ENCODE assay signal across 16 mouse cellular contexts in genomic region chr7:142369820-142370219, GRCm38 (mm10). TPM values are rescaled to one million over a fixed set of nuclear protein-coding genes. Genes with fewer than 3 reads are reported as not detected.
A peak's percentile ranks its signal among the peaks of the same experiment; 100 is the strongest.
DNase-seq lines count a peak whose midpoint lies in the region; ATAC-seq and TF ChIP-seq lines count a peak whose summit lies in the region.
"Had no signal": no experiment of that assay in that cellular context is flagged by ENCODE, and none has a peak within 500 bp of the region (broad histone marks: within the 10 kb centered on the region; RNA-seq: fewer than 3 reads in every experiment).

No protein-coding gene starts in this region.

- no peaks in the 10 kb centered on the region for H3K9me3 ChIP-seq in hindbrain, postnatal 0 days (ENCODE audit: low read length)
- H3K9me3 ChIP-seq: limb, embryonic 12.5 days; midbrain, embryonic 13.5 days had no signal

- TF ChIP-seq CTCF in hindbrain, postnatal 0 days (IDR thresholded peaks at IDR 0.05; ENCODE audit: low read depth), result no peak

- H3K4me2 ChIP-seq in hindbrain, postnatal 0 days (ENCODE audit: low read depth, low read length), result no peak overlapping the region
- H3K4me2 ChIP-seq: hindbrain, embryonic 14.5 days; limb, embryonic 12.5 days; midbrain, embryonic 13.5 days had no signal

- no peaks in the 10 kb centered on the region for H3K36me3 ChIP-seq in hindbrain, postnatal 0 days (ENCODE audit: insufficient read depth, low read length)
- H3K36me3 ChIP-seq: limb, embryonic 12.5 days had no signal

- DNase-seq in heart, adult 11 months, result peak; percentile 95
- no peak for DNase-seq in heart, postnatal 4 days
- peak; percentile 38 for DNase-seq in kidney, postnatal 36 days
- no peak for DNase-seq in kidney, adult 9 months
- peak; percentile 84 for DNase-seq in cerebellum, adult 9-11 months
- DNase-seq in lung, postnatal 25 days (ENCODE audit: low spot score), result peak; percentile 74
- DNase-seq in Muller cell, postnatal 12 days (ENCODE audit: inconsistent ontology term), result no peak
- no peak for DNase-seq in hindbrain, postnatal 0 days (ENCODE audit: low spot score)
- DNase-seq: layer of hippocampus, postnatal 36 days; lung, embryonic 14.5 days had no signal

- 0 out of 2 replicates have a peak, but pooled peaks cover 5% of the 10 kb centered on the region for H3K4me1 ChIP-seq in hindbrain, postnatal 0 days (ENCODE audit: insufficient read depth, low read length)

- H3K9ac ChIP-seq in hindbrain, postnatal 0 days (replicated peaks; ENCODE audit: low read length), result no peak overlapping the region
- H3K9ac ChIP-seq: hindbrain, embryonic 14.5 days; limb, embryonic 12.5 days; lung, embryonic 14.5 days; midbrain, embryonic 13.5 days had no signal

- H3K27me3 ChIP-seq in hindbrain, postnatal 0 days (ENCODE audit: insufficient read depth, low read length), result peaks cover 14% of the 10 kb centered on the region; the same call in 1 of the 2 replicates

- 75% methylated on average over 6 of the region's 6 CpGs for WGBS in hindbrain, postnatal 0 days

- no peak overlapping the region for H3K27ac ChIP-seq in hindbrain, postnatal 0 days
- H3K27ac ChIP-seq: hindbrain, embryonic 14.5 days; limb, embryonic 12.5 days; midbrain, embryonic 13.5 days had no signal

- H3K4me3 ChIP-seq in hindbrain, postnatal 0 days (ENCODE audit: low read length), result no peak overlapping the region
- H3K4me3 ChIP-seq: erythroblast, embryonic 14.5 days; limb, embryonic 12.5 days; midbrain, embryonic 13.5 days had no signal

- ATAC-seq in hindbrain, postnatal 0 days, result no peak
- ATAC-seq: midbrain, embryonic 13.5 days had no signal

RNA-seq across cellular contexts. Expression of gene Ifitm10, which starts 3.7 kb away (rescaled TPM):
- total RNA-seq in heart, postnatal 4 days (2021), result 1 to 10 TPM; 2.0 TPM
- total RNA-seq in hindbrain, postnatal 0 days (2014; rRNA removed), result 22.7 and 25.4 TPM in 2 replicates
- polyA plus RNA-seq in hindbrain, postnatal 0 days (2015; fragmentation: Nextera tagmentation; extraction: Ambion mirVana), result 17.2 and 19.9 TPM in 2 replicates
- total RNA-seq: MEL had no signal

RNA-seq across cellular contexts. Expression of gene Gm49369, which starts 12.6 kb away (rescaled TPM):
- 1 to 10 TPM in 1 of 2 experiments, under 1 TPM in 1; 0.43 to 1.7 TPM for total RNA-seq in heart, postnatal 4 days (2021)
- 1.0 TPM in 1 of 2 replicates, not detected in the other for total RNA-seq in hindbrain, postnatal 0 days (2014; rRNA removed)
- polyA plus RNA-seq in hindbrain, postnatal 0 days (2015; fragmentation: Nextera tagmentation; extraction: Ambion mirVana), result 2.1 and 2.9 TPM in 2 replicates
- total RNA-seq: layer of hippocampus, postnatal 36 days had no signal
- polyA plus RNA-seq: hindbrain, embryonic 14.5 days; lung, embryonic 14.5 days; midbrain, embryonic 13.5 days; stomach, embryonic 16.5 days had no signal

RNA-seq across cellular contexts. Expression of gene Ctsd, which starts 18.0 kb away (rescaled TPM):
- total RNA-seq in heart, postnatal 4 days (2021), result 100 to 1,000 TPM; 344 to 370 TPM
- 638 and 755 TPM in 2 replicates for total RNA-seq in hindbrain, postnatal 0 days (2014; rRNA removed)
- polyA plus RNA-seq in hindbrain, postnatal 0 days (2015; fragmentation: Nextera tagmentation; extraction: Ambion mirVana), result 400 and 402 TPM in 2 replicates

Comparison
In these comparisons a context has a peak if more than half of its experiments do, and no peak if none do; other contexts are left out.
1. DNase-seq: peak in heart, adult 11 months (single experiment), kidney, postnatal 36 days (2 of 2), cerebellum, adult 9-11 months (single experiment) and lung, postnatal 25 days (single experiment); none in heart, postnatal 4 days (single experiment), kidney, adult 9 months (single experiment), Muller cell, postnatal 12 days (single experiment) and hindbrain, postnatal 0 days (single experiment).